Comparison of ENCODE assay signal across 26 mouse cellular contexts in the genomic region with DNA sequence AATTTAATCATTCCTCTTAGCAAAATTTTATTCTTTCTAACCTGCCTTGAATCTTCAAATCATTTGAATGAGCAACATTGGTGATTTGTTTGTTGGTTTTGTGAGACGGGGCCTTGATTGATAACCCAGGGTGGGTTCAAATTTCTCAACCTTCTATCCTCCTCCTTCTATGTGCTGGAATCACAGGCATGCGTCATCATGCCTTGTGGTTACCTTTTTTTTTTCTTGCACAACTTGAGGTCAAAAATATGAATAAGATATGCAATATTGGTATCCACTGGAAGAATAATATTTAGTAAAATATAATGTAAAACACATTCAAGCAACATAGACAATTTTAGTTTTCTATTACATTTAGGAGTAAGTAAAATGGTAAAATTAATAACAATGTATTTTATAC.
"Had no signal": no experiment of that assay in that cellular context is flagged by ENCODE, and none has a peak within 500 bp of the region (broad histone marks: within the 10 kb centered on the region; RNA-seq: fewer than 3 reads in every experiment).

No protein-coding gene starts in this region.

- H3K27me3 ChIP-seq: kidney, embryonic 15.5 days; limb, embryonic 15.5 days had no signal

- ATAC-seq: hindbrain, embryonic 16.5 days; intestine, embryonic 16.5 days; liver, embryonic 12.5 days had no signal

- H3K9me3 ChIP-seq: hindbrain, embryonic 12.5 days; kidney, embryonic 15.5 days; limb, embryonic 13.5 days; limb, embryonic 15.5 days had no signal

- DNase-seq: gastrocnemius, adult 2 months; gastrocnemius, postnatal 10 days; gastrocnemius, postnatal 25 days; heart, adult 18-20 months; heart, postnatal 10 days; heart, postnatal 4 days; kidney, adult 11 months; kidney, adult 2 months; kidney, adult 9 months; kidney, postnatal 14 days; kidney, postnatal 36 days; layer of hippocampus, adult 9-11 months; layer of hippocampus, postnatal 36 days; left cerebral cortex, postnatal 4 days had no signal

- H3K4me2 ChIP-seq: heart, embryonic 11.5 days; hindbrain, embryonic 12.5 days; hindbrain, embryonic 14.5 days; kidney, embryonic 15.5 days; limb, embryonic 13.5 days; limb, embryonic 15.5 days; liver, embryonic 12.5 days had no signal

- H3K4me1 ChIP-seq: hindbrain, embryonic 12.5 days; limb, embryonic 13.5 days had no signal

- H3K9ac ChIP-seq: hindbrain, embryonic 12.5 days; hindbrain, embryonic 14.5 days; kidney, embryonic 15.5 days; limb, embryonic 13.5 days; limb, embryonic 15.5 days; liver, embryonic 12.5 days; liver, embryonic 14.5 days had no signal

- H3K27ac ChIP-seq: gastrocnemius, adult 2 months; hindbrain, embryonic 10.5 days; hindbrain, embryonic 12.5 days; hindbrain, embryonic 14.5 days; kidney, embryonic 15.5 days; kidney, postnatal 0 days; limb, embryonic 13.5 days; limb, embryonic 15.5 days; liver, embryonic 12.5 days; liver, embryonic 14.5 days had no signal

- H3K4me3 ChIP-seq: gastrocnemius, adult 2 months; hindbrain, embryonic 10.5 days; hindbrain, embryonic 12.5 days; kidney, embryonic 15.5 days; limb, embryonic 13.5 days; limb, embryonic 15.5 days; liver, embryonic 12.5 days had no signal

- H3K36me3 ChIP-seq: hindbrain, embryonic 10.5 days; hindbrain, embryonic 12.5 days; kidney, embryonic 15.5 days; limb, embryonic 13.5 days; limb, embryonic 15.5 days; liver, embryonic 12.5 days had no signal
